Mouse (Mus musculus) cerebellum, postnatal 4 days (tissue): ENCODE data around the gene Evx1.
A peak's percentile ranks its signal among the peaks of the same experiment; 100 is the strongest.

Experiments used
- DNase-seq, 2 experiments: peaks; one replicate each; pipeline ENCODE4 v3.0.0; 2022; ENCODE audit warnings: low spot score in 2 of 2, mixed read lengths in 1 of 2

Evx1 gene

GRCm38 (mm10) chr6:52291021-52291860 lies 22.1 kb upstream of the Evx1 start:
- DNase-seq, result no peak

- no peak for DNase-seq
These were observed 21.0 kb upstream of the Evx1 start for GRCm38 (mm10) chr6:52292328-52292727.

- no peak for DNase-seq
These were observed 18.7 kb upstream of the Evx1 start for GRCm38 (mm10) chr6:52294616-52295015.

GRCm38 (mm10) chr6:52298511-52298910 lies 14.8 kb upstream of the Evx1 start:
- DNase-seq, result no peak

- DNase-seq, result no peak
These were observed 12.5 kb upstream of the Evx1 start for GRCm38 (mm10) chr6:52300806-52301205.

- no peak for DNase-seq
These were observed 9.9 kb upstream of the Evx1 start for GRCm38 (mm10) chr6:52303426-52303825.

GRCm38 (mm10) chr6:52305877-52306389 lies 7.4 kb upstream of the Evx1 start:
- peak in 1 of 2 experiments; percentile 64 for DNase-seq

- DNase-seq, result no peak
These were observed 3.5 kb upstream of the Evx1 start for GRCm38 (mm10) chr6:52309766-52310165.

- no peak for DNase-seq
These were observed 2.9 kb upstream of the Evx1 start for GRCm38 (mm10) chr6:52310366-52310765.

- no peak for DNase-seq
These were observed 1.4 kb upstream of the Evx1 start for GRCm38 (mm10) chr6:52311661-52312557.

- no peak for DNase-seq
These were observed 761 bp upstream of the Evx1 start for GRCm38 (mm10) chr6:52312558-52312915.

- no peak for DNase-seq
These were observed 1.2 kb downstream of the Evx1 start for GRCm38 (mm10) chr6:52314304-52315100.

- no peak for DNase-seq
These were observed 2.4 kb downstream of the Evx1 start for GRCm38 (mm10) chr6:52315441-52316412.

GRCm38 (mm10) chr6:52316413-52317184 lies 3.3 kb downstream of the Evx1 start:
- DNase-seq, result no peak

- no peak for DNase-seq
These were observed 4.3 kb downstream of the Evx1 start for GRCm38 (mm10) chr6:52317461-52318180.

- no peak for DNase-seq
These were observed 5.0 kb downstream of the Evx1 start for GRCm38 (mm10) chr6:52318271-52318670.

- DNase-seq, result no peak
These were observed 6.8 kb downstream of the Evx1 start for GRCm38 (mm10) chr6:52319956-52320690.
